Mouse (Mus musculus) ovary, adult 2 months (tissue): ENCODE results near the gene Gm14569. TPM values are rescaled to one million over a fixed set of nuclear protein-coding genes. Genes with fewer than 3 reads are reported as not detected.

ENCODE experiments used
- polyA plus RNA-seq: library from polyadenylated mRNA; depleted of rRNA; stranded (reverse); fragments of >200 nt; gene quantifications from 2 replicates; pipeline ENCODE4 v1.2.3, GENCODE M21; 2012; rRNA removed

Gene Gm14569
- 0.03 TPM in 1 of 2 replicates, not detected in the other for polyA plus RNA-seq

GRCm38 (mm10) chrX:36491730-36492129 lies at the start of gene Gm14569:
Gm14569 (minus strand) TSS chrX:36491830.

DNA sequence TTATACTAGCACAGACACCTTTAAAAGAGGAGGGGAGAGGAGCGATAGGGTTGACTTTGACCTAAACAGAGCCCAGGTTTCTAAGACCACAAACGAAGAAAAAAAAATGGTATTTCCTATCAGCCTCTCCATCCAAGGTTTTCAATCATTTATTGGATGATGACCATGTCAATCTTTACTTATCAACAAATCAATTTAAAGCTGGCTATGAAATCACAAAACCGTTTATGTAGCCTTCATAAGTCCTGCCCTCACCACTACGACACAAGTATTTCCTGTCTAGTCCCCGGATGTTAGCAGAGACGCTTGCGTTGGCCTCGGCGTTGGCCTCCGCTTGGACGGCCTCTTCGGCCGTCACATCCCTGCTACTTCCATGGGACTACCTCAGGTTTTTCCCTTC lies 90.7 kb downstream of the Gm14569 start, which contains the start of gene Gm6268:
Gene Gm6268, plus strand, starts transcription at position 301 of the 400 bp plus-strand sequence.

Other genes with a start within 250 kb of the Gm14569 start
- 4.6 and 7.6 TPM in 2 replicates for gene Lonrf3, start 163.5 kb downstream of the Gm14569 start, polyA plus RNA-seq
- gene Gm6268, start 90.5 kb downstream of the Gm14569 start, polyA plus RNA-seq, result not detected in 2 replicates
- 162 and 221 TPM in 2 replicates for gene Pgrmc1, start 106.4 kb upstream of the Gm14569 start, polyA plus RNA-seq
- 0.79 and 0.80 TPM in 2 replicates for gene Akap17b, start 153.6 kb upstream of the Gm14569 start, polyA plus RNA-seq